Mouse (Mus musculus) T-helper 17 cell (primary cell): ENCODE measurements at regions not wholly inside any gene's neighbourhood (a gene's known extent, or its start where the extent isn't known, plus 50 kb on each side); places are given as distances from the start of the nearest gene placed in this dataset.

Experiments used
- in situ Hi-C, 2 experiments: fragments of 300-600 bp; cut with MboI, MseI; formaldehyde crosslinking; loops; 1 replicate in 1 of 2; 2 replicates in 1 of 2; pipeline ENCODE4 v1.15.1; 2025; ENCODE audit warnings: high pct_unique_total_duplicates in 2 of 2

DNA sequence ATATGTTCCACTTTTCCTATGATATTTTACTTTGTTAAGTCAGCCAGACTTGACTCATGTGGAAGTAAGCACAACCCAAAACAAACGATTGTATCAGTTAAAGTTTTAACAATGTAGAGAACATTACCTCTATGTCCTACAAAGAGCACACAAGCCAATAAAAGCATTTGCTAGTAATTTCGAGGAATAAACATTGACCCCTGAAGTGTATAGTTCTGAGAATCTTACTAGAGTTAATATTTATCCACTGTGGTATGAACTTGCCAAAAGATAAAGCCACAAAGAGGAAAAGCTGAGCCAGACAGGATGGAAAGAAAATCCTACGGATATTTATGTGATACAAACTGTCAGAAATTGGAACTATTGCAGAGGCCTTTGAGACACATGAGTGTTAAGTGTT, 161.5 kb upstream of the Mbnl1 start:
- in situ Hi-C loops, result no loop called here

DNA sequence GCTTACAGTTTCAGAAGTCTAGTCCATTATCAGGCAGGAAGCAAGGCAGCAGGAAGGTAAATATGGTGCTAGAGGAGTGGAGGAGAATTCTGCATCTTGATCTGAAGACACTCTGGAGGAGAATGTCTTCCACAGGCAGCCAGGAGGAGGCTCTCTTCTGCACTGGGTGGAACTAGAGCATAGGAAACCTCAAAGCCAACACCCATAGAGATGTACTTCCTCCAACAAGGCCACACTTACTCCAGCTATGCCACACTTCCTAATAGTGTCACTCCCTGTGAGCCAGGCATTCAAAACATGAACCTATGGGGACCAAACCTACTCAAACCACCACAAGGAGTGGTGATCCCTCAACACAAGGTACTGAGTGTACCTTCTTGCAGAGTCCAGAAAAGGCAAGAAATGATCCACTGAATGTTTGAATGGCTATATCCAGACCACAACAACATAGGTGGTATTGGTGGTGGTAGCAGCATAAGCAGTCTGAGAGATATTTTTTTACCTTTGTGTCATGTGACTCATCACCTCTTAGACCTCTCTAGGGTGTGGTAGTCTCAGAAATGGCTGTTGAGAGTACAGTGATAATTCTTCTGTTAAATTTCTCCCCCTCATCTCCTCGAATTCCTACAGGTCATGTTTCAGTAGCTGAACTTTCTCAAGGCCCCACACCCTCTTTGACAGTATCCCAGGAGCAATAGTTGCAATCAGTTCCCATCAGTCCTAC, 152.3 kb upstream of the Mbnl1 start:
- in situ Hi-C loops, result no loop called here

DNA sequence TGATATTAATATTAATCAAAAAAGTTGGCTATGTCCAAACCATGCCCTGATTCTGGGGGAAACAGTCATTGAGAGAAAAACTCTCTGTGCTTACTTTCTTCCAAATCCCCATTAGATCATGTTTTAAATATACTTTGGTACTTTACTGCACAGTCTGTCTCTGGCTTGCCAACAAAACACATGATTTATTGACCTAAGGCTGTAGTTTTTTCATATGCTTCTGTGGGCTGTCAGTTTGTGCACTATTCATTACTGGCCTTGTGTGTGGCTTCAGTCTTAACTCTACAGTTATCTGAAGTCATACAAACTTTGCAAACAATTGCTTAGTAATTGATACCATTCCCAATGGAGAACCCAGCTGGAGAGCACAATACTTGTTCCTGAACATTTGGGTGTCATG, 149.1 kb upstream of the Mbnl1 start:
- in situ Hi-C loops, result no loop called here

DNA sequence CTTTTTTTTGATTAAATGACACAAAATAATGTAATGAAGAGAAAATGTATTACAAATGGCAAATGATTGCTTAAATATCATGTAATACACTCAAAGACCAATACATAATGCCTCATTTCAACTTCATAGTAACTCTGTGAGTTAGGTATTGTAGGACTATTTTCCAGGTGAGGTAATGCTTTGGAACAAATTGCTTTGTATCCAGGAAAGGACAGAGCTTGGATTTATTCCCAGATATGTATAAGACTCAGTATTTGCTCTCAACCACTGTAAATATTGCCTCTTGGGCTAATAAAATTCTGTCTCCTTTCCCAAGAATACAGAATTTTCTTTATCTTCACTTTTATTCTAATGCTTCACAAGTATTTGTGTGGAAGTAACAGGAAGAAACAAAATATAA, 148.2 kb upstream of the Mbnl1 start:
- in situ Hi-C loops, result no loop called here

DNA sequence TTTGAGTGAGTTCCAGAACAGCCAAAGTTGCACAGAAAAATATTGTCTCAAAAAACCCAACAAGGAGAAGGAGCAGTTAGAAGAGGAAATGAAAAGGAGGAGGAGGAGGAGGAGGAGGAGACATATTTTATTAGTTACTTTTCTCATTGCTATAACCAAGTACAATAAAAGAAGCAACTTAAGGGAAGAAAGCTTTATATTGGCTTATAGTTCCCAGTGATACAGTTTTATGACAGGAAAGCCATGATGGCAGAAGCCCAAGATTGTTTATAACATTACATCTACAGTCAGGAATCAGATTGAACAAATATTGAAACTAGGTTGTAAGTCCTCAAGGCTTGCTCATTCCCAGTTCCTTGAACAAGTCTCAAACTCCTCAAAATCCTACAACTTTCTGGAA, 147.7 kb upstream of the Mbnl1 start:
- in situ Hi-C loops, result no loop called here

DNA sequence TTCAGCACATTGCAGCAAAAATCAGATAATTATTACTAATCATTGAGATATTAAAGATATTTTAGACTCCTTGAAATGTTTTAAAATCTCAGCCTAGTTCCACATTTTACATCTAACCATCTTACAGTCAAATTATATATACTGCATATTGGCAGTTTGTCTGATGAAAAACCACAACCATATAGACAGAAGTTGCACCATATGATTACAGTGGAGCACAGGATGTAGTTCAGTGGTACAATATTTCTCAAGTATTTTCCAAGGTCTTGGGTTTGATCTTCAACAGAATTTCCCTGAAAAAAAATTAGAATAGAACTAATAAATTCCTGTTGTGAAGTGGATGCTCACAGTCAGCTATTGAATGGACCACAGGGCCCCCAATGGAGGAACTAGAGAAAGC, 140.2 kb upstream of the Mbnl1 start:
- in situ Hi-C loops, result no loop called here

DNA sequence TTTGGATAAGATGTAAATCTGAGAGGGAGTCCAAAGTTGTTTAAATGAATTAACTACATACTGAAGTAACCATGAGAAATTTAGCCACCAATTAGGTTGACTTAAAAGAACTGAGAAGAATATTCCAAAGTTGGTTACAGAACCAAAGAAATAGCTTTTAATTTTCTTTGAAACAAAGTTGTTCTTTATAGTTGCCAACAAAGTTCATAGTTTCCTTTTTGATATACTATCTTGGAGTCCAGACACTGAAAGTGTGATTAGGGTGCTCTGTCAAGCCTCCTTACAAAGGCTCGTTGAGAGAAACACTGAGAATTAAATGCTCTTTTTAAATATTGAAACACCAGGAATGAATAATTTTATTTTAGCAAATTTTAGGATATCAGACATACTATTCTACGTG, 139.0 kb upstream of the Mbnl1 start:
- in situ Hi-C loops, result no loop called here

DNA sequence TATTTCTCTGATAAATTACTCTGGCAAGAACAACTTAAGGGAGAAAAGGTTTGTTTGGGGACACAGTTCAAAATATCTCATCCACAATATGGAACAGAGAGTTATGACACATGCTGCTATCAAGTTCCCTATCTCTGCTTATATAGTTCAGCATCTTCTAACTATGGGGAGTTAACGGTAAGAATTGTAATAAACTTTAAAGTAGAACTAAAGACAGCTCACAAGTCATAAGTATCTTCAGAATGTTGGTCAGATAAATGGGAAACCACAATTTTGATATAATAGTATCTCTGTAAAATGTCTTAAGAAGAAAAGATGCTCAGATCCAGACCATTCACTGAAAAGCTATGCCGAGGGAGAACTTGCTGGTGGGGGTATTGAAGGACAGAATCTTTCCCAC, 138.5 kb upstream of the Mbnl1 start:
- in situ Hi-C loops, result no loop called here

DNA sequence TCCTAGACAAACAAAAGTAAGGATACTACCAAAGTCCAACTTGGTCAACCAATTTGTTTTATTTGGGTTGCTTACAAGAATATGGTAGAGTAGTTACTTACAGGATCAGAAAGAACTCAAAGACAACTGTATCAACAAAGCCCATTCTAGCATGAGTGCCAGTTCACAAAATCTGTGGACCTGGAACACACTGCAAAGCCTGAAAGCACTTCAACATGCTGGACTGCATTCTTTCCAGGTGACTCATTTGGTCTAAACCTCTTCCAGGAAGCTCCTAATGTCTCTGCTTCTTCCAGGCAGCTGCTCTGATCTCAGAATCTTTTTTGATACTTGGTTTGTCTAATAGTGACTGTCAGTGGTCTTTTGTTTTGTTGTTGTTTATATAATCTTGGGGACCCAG, 126.2 kb upstream of the Mbnl1 start:
- in situ Hi-C loops, result no loop called here

DNA sequence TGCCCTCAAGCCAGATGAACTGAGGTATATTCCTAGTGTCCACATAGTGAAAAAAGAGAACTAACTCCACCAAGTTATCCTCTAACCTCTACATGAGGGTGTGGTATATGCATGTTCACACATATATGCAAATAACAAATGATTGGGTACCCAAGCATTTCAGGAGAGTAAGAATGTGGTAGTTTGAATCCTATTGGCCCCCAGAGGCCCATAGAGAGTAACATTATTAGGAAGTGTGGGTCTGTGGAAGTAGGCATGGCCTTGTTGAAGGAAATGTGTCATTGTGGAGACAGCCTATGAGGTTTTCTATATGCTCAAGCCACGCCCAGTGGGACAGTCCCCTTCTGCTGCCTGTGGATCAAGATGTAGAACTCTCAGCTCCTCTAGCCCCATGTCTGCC, 125.6 kb upstream of the Mbnl1 start:
- in situ Hi-C loops, result no loop called here

DNA sequence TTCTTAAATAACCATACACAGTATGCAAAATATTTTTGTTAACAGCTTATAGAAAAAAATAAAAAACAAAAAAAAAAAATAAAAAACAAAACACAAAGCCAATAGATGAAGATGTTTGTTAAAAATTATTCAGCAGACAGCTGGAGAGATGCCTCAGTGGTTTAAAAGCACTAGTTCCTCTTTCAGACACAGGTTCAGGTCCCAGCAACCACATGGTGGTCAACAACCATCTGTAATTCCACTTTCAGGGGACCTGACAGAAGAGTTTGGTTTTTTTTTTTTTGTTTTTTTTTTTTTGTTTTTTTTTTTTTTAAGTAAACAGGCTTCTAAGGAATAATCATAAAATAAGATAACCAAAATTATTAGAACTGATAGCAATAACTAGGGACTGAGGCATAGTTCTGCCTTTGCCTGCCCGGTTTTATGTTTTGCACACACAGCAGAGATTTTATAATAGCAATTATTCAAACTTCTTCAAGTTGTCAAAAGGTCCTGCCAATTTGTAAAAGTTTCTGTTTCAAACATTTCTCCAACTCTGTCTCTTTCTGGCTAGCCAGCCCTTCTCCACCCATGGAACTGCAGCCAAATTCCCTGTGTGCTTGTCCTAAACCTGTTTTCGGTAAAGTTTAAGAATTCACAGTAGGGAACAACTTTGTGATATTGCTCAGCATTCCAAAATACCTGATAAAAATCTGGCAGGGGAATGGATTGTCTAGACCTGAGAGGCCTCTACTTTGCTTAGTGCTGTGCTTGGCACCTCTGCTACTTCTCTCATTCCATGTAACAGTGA, 101.3 kb upstream of the Mbnl1 start:
- in situ Hi-C loops, result no loop called here

DNA sequence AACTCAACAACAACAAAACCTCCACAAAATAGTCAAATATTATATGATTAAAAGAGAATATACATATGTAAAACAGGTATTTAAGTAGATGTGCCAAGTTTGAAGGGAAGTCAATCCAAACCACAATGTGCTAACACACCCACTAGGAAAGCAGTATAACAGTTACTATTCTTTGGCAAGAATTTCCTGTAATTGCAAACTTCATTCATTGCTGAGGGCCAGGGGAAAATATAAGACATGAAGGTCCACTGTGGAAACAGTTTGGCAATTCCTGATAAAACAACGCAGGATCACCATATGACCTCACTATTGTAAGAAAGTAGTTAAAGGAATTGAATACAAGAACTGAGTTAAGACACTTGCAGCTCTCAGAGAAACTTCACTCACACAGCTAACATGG, 99.0 kb upstream of the Mbnl1 start:
- in situ Hi-C loops, result no loop called here

DNA sequence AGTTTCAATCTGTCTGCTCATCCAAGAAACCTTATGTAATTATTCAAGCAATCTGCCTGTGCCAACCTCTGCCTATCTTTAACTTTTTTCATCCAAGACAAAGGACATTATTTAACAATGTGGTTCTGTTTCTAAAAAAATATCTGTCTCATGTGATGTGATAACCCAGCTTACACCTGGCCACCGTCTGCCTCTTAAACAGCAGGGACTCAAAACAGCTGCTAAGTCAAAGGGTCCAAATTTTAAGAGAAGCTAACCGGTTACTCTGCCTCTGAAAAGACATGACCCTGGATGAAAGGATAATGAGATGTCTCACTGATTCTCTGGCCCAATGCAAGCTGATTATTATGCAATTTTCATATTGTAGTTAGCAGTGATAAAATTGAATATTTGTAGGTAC, 84.0 kb upstream of the Mbnl1 start:
- in situ Hi-C loops, result no loop called here

DNA sequence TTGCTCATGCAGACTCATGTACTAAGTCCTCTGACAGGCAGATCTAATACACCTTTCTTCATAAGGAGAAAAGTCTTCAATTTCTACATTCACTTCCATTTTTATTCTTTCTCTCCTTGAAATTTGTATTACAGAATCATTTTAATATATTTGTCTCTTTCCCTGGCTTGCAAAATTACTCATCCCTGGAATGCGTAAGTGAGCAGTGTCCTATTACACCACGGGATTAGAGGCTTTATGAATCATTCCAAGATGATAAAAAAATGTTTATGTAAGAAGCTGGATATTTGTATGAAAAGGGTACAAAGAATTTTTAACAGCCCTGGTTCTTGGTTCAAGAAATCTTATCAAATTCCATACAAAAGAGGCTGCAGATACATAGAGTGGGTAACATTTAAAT, 83.6 kb upstream of the Mbnl1 start:
- in situ Hi-C loops, result no loop called here

DNA sequence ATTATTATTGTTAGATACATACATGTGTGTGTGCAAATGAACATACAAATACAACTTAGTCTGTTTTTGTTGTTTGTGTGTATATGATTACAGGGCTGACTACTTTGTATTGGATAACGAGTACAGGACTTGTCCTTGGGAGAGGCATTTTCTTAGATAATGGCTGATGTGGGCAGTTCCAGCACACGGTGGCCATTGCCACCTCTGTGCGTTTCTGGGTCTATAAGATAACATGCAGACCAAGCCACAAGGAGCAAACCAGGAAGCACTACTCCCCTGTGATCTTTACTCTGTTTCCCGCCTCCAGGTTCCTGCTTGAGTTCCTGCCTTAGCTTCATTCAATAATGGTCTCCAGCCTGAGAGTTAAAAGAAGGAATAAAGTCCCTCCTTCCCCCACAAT, 77.3 kb upstream of the Mbnl1 start:
- in situ Hi-C loops, result no loop called here

DNA sequence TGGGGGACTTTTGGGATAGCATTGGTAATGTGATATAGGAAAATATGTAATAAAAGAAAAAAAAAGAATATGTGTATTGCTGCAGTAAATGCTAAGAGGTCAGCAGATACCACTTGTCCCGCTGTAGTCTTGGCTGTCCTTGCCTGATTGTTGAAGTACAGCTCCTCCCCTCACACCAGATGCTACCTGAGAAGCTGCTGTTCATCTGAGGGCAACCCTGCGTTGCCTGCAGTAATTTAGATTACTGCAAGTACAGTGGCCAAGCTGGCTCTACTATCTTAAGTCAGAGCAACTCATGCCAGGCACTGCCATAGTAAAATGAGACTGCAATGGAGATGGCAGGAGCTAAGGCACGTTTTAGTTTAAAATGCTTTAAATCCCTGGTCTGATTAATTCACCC, 75.7 kb upstream of the Mbnl1 start:
- in situ Hi-C loops, result no loop called here

DNA sequence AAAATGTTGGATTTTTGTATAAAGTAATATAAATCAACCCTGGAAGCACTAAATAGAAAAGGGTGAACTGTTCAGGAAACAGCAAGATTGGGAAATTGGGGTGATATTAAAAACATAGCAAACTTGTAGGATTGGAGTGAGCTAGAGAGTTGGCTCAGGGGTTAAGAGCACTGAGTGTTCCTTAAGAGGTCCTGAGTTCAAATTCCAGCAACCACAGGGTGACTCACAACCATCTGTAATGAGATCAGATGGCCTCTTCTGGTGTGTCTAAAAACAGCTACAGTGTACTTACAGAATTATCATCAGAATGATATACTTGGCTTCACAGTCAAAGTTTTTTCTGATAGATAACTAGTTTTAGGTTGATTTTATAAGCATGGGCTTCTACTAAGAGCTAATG, 73.8 kb upstream of the Mbnl1 start:
- in situ Hi-C loops, result no loop called here

DNA sequence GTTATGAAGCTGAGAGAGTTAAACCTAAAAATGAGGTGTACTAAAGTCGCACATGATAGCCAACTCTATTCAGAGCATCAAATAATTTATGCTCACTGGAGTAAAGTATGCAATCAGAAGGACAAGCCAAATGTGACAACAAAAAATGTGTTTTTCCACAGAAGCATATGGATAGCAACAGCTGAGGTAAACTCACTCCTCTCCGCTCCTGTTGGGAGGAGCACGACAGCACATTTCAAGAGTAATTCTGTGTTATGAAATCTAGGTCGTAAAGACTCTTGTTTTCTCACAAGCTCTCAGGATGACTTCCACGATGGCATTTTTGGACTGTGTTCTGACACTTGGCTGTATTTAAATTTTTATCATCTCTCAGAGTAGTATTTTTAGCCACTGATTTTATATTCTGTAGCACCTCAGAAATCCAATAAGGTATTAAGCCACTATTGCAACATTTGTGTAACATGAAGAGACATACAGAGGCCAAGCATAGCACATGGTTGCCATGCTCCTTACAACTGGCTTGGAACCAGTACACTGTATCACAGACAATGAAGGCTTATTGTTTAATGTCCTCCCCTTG, 70.3 kb upstream of the Mbnl1 start:
- in situ Hi-C loops, result loop anchor here (10.0 to 25.0 kb wide), 3 partner anchors 212 to 1290 kb away; partner anchors contain the start of genes B430305J03Rik (in 1 of the 2), Gpr171 (in 1 of the 2) and Rap2b (in 1 of the 2)

DNA sequence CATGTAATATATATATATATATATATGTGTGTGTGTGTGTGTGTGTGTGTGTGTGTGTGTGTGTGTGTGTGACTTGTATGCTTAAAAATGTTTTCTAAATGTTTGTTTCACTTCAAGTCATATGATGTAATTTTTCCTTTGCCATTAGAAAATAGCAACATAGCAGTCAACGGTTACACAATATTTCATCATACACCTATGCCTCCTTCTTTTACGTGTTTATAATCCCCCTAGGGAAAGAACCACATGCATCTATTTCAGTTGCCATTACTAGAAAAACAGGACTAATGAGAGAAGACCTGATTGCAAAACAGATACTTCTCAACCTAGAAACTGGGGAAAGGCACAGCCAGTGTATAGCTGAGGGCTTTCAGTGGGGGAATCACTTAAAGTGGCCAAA, 65.2 kb upstream of the Mbnl1 start:
- in situ Hi-C loops, result loop anchor here (5.0 to 25.0 kb wide), 4 partner anchors 40 to 1295 kb away; partner anchors contain the start of genes B430305J03Rik (in 1 of the 2), Gpr171 (in 1 of the 2) and Rap2b (in 1 of the 2)

DNA sequence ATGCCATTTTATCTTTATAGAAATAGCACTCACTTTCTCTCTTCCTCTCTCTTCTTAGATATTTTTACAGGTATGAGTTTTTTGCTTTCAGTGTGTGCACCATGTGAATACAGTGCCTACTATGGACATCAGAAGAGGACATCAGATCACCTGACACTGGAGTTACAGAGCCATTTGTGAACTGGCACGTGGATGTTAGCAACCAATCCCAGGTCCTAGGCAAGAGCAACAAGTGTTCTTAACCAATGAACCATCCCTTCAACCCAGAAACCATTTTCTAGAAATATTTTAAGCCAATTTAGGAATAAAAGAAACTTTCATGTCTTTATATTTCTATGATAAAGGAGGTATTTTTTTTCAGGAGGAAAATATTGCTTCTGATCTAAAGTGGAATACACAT, 64.7 kb upstream of the Mbnl1 start:
- in situ Hi-C loops, result loop anchor here (5.0 to 25.0 kb wide), 4 partner anchors 39 to 1296 kb away; partner anchors contain the start of genes B430305J03Rik (in 1 of the 2), Gpr171 (in 1 of the 2) and Rap2b (in 1 of the 2)

DNA sequence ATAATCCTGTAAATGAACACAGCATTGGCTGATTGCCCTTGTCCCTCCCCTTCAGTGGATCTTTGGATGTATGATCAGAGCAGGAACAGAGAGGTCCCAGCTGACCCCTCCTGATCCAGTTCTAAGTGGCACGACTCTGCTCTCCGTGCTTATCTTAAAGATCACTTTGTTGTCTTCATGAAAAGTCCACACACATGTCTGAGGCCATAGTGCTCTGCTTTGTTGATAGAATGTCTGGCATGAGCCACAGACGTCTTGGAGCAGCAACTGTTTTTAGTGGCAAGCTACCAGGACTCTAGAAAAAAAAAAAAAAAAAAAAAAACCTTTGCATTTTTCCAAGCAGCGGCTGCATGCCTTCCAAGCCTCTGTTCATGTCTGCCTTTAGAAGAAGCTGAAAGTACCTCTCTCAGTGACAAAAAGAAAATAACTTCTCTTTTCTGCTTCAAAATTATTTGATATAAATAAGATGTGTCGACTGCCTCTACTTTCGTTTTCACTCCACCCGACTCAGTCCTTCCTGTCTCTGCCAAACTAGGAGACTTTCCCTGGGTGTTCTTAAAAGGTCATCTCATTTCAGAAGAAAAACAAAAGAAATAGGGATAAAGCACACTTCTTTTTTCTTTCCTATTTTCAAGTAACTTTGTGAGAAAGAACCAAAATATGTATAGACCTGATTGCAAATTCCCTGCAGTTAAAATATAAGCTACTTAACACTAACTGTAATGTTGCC, 63.9 kb upstream of the Mbnl1 start:
- in situ Hi-C loops, result loop anchor here (5.0 to 25.0 kb wide), 4 partner anchors 39 to 1296 kb away; partner anchors contain the start of genes B430305J03Rik (in 1 of the 2), Gpr171 (in 1 of the 2) and Rap2b (in 1 of the 2)

DNA sequence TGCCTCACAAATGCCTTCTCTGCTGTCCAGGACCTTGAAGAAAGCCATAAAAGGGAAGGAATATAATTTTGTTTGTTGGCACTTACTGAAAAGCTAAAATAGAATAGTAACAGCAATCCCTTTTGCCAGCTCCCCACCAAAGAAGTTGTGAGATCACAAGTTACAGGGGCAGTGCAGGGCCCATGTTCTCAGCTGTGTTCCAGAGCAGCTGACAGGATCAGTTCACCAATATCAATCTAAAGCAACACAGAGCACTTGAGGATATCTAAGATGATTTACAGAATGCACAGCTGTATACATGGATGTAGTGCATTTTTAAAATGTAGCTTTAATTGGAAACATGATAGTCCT, 63.4 kb upstream of the Mbnl1 start:
- in situ Hi-C loops, result loop anchor here (5.0 to 25.0 kb wide), 4 partner anchors 38 to 1297 kb away; partner anchors contain the start of genes B430305J03Rik (in 1 of the 2), Gpr171 (in 1 of the 2) and Rap2b (in 1 of the 2)
